ENCODE assay signal across 8 mouse cellular contexts in genomic region chr7:5052931-5053343, GRCm38 (mm10). TPM values are rescaled to one million over a fixed set of nuclear protein-coding genes. Genes with fewer than 3 reads are reported as not detected.
DNase-seq lines count a peak whose midpoint lies in the region; ATAC-seq lines count a peak whose summit lies in the region.

No protein-coding gene starts in this region.

- H3K9ac ChIP-seq in limb, embryonic 15.5 days: peak overlapping the region; percentile 78; the same call in 1 of the 2 replicates

- peak overlapping the region; percentile 79 for H3K4me3 ChIP-seq in limb, embryonic 15.5 days

- peaks cover 45% of the 10 kb centered on the region for H3K27me3 ChIP-seq in limb, embryonic 15.5 days

- H3K27ac ChIP-seq in limb, embryonic 15.5 days: no peak overlapping the region

- no peaks in the 10 kb centered on the region for H3K9me3 ChIP-seq in limb, embryonic 15.5 days

- peaks cover 56% of the 10 kb centered on the region for H3K4me1 ChIP-seq in limb, embryonic 15.5 days

- H3K36me3 ChIP-seq in limb, embryonic 15.5 days: no peaks in the 10 kb centered on the region

- H3K4me2 ChIP-seq in limb, embryonic 15.5 days: peak overlapping the region; percentile 82

- no peak for ATAC-seq in limb, embryonic 15.5 days (ENCODE audit: insufficient number of reproducible peaks, low FRiP score, low TSS enrichment, low read depth)

- peak; percentile 40 for DNase-seq in cerebellum, adult 8-10 months
- no peak for DNase-seq in cerebellum, adult 11 months
- peak; percentile 35 for DNase-seq in right cerebral cortex, postnatal 14 days
- no peak for DNase-seq in right cerebral cortex, adult 18-20 months
- DNase-seq in adrenal gland, postnatal 10 days: no peak
- no peak for DNase-seq in adrenal gland, adult 18-20 months (ENCODE audit: low spot score in 2 of 2)
- no peak for DNase-seq in urinary bladder, adult 18-20 months (ENCODE audit: low spot score in 2 of 2)

- 4% methylated on average over 40 of the region's 45 CpGs for WGBS in limb, embryonic 15.5 days

RNA-seq across cellular contexts. Expression of gene Zfp580, which starts 1.6 kb away (rescaled TPM):
- polyA plus RNA-seq in limb, embryonic 15.5 days (2015; fragmentation: Nextera tagmentation; extraction: Ambion mirVana): 32.0 and 33.8 TPM in 2 replicates
- total RNA-seq in adrenal gland, postnatal 10 days (2021): 10 to 100 TPM; 11.4 to 13.1 TPM
- 1 to 10 TPM; 5.1 to 5.7 TPM for total RNA-seq in adrenal gland, adult 18-20 months (2021)

RNA-seq across cellular contexts. Expression of gene U2af2, which starts 9.0 kb away (rescaled TPM):
- 103 and 117 TPM in 2 replicates for polyA plus RNA-seq in limb, embryonic 15.5 days (2015; fragmentation: Nextera tagmentation; extraction: Ambion mirVana)
- 100 to 1,000 TPM; 142 to 161 TPM for total RNA-seq in adrenal gland, postnatal 10 days (2021)
- total RNA-seq in adrenal gland, adult 18-20 months (2021): 100 to 1,000 TPM; 145 to 156 TPM

RNA-seq across cellular contexts. Expression of gene Zfp784, which starts 14.7 kb away (rescaled TPM):
- 5.9 and 7.1 TPM in 2 replicates for polyA plus RNA-seq in limb, embryonic 15.5 days (2015; fragmentation: Nextera tagmentation; extraction: Ambion mirVana)
- total RNA-seq in adrenal gland, postnatal 10 days (2021): 1 to 10 TPM; 5.7 to 7.3 TPM
- total RNA-seq in adrenal gland, adult 18-20 months (2021): 1 to 10 TPM; 3.4 to 4.1 TPM

RNA-seq across cellular contexts. Expression of gene 4632433K11Rik, which starts 19.0 kb away (rescaled TPM):
- polyA plus RNA-seq in limb, embryonic 15.5 days (2015; fragmentation: Nextera tagmentation; extraction: Ambion mirVana): not detected in 2 replicates
- total RNA-seq in adrenal gland, postnatal 10 days (2021): not detected
- not detected for total RNA-seq in adrenal gland, adult 18-20 months (2021)

RNA-seq across cellular contexts. Expression of gene Epn1, which starts 27.1 kb away (rescaled TPM):
- polyA plus RNA-seq in limb, embryonic 15.5 days (2015; fragmentation: Nextera tagmentation; extraction: Ambion mirVana): 59.8 and 63.0 TPM in 2 replicates
- 100 to 1,000 TPM; 144 to 150 TPM for total RNA-seq in adrenal gland, postnatal 10 days (2021)
- total RNA-seq in adrenal gland, adult 18-20 months (2021): 100 to 1,000 TPM; 140 to 142 TPM

Comparison
In these comparisons a context has a peak if more than half of its experiments do, and no peak if none do; other contexts are left out.
1. DNase-seq: peak in cerebellum, adult 8-10 months (single experiment) and right cerebral cortex, postnatal 14 days (single experiment); none in cerebellum, adult 11 months (single experiment), right cerebral cortex, adult 18-20 months (single experiment), adrenal gland, postnatal 10 days (single experiment), adrenal gland, adult 18-20 months (0 of 2) and urinary bladder, adult 18-20 months (0 of 2).